Mouse (Mus musculus): ENCODE measurements around the gene Slco2a1. TPM values are rescaled to one million over a fixed set of nuclear protein-coding genes. Genes with fewer than 3 reads are reported as not detected.
A peak's percentile ranks its signal among the peaks of the same experiment; 100 is the strongest.

The Slco2a1 gene
- polyA plus RNA-seq, 1 experiment: 3.6 TPM

DNA sequence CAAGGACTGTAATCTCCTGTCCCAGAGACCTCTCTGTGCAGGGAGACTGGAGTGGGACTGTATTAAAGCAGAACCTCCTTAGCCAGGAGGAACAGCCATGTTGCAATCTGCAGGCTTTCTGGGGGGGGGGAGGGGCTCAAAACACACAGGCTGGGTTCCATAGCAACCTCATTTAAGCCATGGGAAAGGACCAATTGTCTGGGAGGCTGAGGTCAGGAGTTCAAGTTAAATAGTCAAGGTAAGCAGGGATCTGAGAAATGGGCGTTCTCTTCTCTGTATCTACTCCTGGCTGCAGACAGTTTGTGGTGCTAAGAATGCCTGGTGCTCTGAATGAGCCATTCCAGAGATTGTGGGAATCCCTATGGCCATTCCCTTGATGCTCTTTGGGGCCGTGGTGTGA, 41.5 kb downstream of the Slco2a1 start:
- Histone ChIP-seq H3K27ac (ENCODE audit: insufficient read depth, low read length) (no peak overlapping the region), H3K27me3 (ENCODE audit: control insufficient read depth, insufficient read depth, low read length) (no peaks in the 10 kb centered on the region), H3K4me1 (ENCODE audit: control insufficient read depth, insufficient read depth, low read length) (peaks cover 10% of the 10 kb centered on the region; the same call in 1 of the 2 replicates), H3K4me3 (replicated peaks; ENCODE audit: insufficient read depth, low read depth, low read length) (no peak overlapping the region)
- no peak for DNase-seq
- no peak for TF ChIP-seq POLR2A (IDR thresholded peaks at IDR 0.05; ENCODE audit: borderline replicate concordance, insufficient read depth, low read length)
- no peak for TF ChIP-seq CTCF (IDR thresholded peaks at IDR 0.05; ENCODE audit: borderline replicate concordance, insufficient read depth, low read depth, low read length)
- 77% methylated on average over 2 of the region's 2 CpGs for WGBS

- TF ChIP-seq POLR2A (IDR thresholded peaks at IDR 0.05; ENCODE audit: borderline replicate concordance, insufficient read depth, low read length) (no peak), CTCF (IDR thresholded peaks at IDR 0.05; ENCODE audit: borderline replicate concordance, insufficient read depth, low read depth, low read length) (no peak)
- Histone ChIP-seq H3K4me3 (replicated peaks; ENCODE audit: insufficient read depth, low read depth, low read length) (no peak overlapping the region), H3K27me3 (ENCODE audit: control insufficient read depth, insufficient read depth, low read length) (no peaks in the 10 kb centered on the region), H3K27ac (ENCODE audit: insufficient read depth, low read length) (no peak overlapping the region), H3K4me1 (ENCODE audit: control insufficient read depth, insufficient read depth, low read length) (peaks cover 10% of the 10 kb centered on the region; the same call in 1 of the 2 replicates)
- DNase-seq: no peak
- WGBS: 52% methylated on average over 5 of the region's 5 CpGs
Observed at GRCm38 (mm10) chr9:103031211-103031610, 42.7 kb downstream of the Slco2a1 start.

DNA sequence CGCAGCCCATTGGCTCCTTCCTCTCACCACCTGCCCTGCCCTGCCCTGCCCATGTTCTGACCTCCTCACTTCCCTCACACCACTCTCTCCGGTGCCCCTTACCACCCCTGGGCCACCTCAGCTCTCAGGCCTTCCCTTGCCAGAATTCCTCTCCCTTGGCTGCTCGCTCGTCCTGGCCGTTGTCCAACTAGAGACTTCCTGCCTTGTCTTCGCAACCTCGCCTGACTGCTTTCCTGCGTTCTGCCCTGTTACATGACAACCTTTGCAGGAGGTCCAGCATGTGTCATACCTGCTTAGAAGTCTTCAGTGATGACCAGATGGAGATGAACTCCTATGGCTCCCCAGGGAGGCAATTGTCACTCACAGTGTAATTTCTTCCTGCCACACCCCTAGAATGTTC, 43.7 kb downstream of the Slco2a1 start:
- 18% methylated on average over 8 of the region's 8 CpGs for WGBS

DNA sequence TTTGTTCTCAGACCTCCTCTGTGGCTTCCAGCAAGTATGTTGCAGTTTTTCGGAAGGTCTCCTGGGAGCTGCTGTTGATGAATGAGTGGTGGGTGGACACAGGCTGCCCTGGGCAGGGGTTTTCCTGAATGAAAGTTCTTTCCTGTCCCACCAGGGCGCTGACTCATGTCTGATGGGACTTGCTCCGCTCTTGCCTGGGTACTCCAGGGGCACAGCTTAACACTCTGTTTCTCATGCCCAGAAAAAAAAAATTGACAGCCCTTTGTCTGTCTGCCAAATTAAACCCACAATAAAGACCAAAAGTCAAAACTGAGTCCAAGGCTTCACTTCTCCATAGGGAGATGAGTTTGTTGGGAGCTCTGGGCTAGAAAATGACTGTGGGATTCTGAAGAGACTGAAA, 44.9 kb downstream of the Slco2a1 start:
- peaks cover 10% of the 10 kb centered on the region; the same call in 1 of the 2 replicates for H3K4me1 ChIP-seq (ENCODE audit: control insufficient read depth, insufficient read depth, low read length)
- H3K4me3 ChIP-seq (replicated peaks; ENCODE audit: insufficient read depth, low read depth, low read length): no peak overlapping the region
- no peaks in the 10 kb centered on the region for H3K27me3 ChIP-seq (ENCODE audit: control insufficient read depth, insufficient read depth, low read length)
- TF ChIP-seq CTCF (IDR thresholded peaks at IDR 0.05; ENCODE audit: borderline replicate concordance, insufficient read depth, low read depth, low read length) (no peak), POLR2A (IDR thresholded peaks at IDR 0.05; ENCODE audit: borderline replicate concordance, insufficient read depth, low read length) (no peak)
- DNase-seq: no peak
- 73% methylated on average over 3 of the region's 3 CpGs for WGBS
- no peak overlapping the region for H3K27ac ChIP-seq (ENCODE audit: insufficient read depth, low read length)

More for the DNA sequence above, 43.7 kb downstream of the Slco2a1 start:
- Histone ChIP-seq H3K4me3 (replicated peaks; ENCODE audit: insufficient read depth, low read depth, low read length) (no peak overlapping the region), H3K4me1 (ENCODE audit: control insufficient read depth, insufficient read depth, low read length) (peaks cover 10% of the 10 kb centered on the region; the same call in 1 of the 2 replicates), H3K27me3 (ENCODE audit: control insufficient read depth, insufficient read depth, low read length) (no peaks in the 10 kb centered on the region), H3K27ac (ENCODE audit: insufficient read depth, low read length) (no peak overlapping the region)
- peak in 1 of 2 experiments; percentile 4 for DNase-seq
- TF ChIP-seq POLR2A (IDR thresholded peaks at IDR 0.05; ENCODE audit: borderline replicate concordance, insufficient read depth, low read length) (no peak), CTCF (IDR thresholded peaks at IDR 0.05; ENCODE audit: borderline replicate concordance, insufficient read depth, low read depth, low read length) (no peak)

GRCm38 (mm10) chr9:103036971-103037391, 48.5 kb downstream of the Slco2a1 start:
- Histone ChIP-seq H3K4me1 (ENCODE audit: control insufficient read depth, insufficient read depth, low read length) (peaks cover 10% of the 10 kb centered on the region; the same call in 1 of the 2 replicates), H3K27me3 (ENCODE audit: control insufficient read depth, insufficient read depth, low read length) (no peaks in the 10 kb centered on the region), H3K27ac (ENCODE audit: insufficient read depth, low read length) (no peak overlapping the region), H3K4me3 (replicated peaks; ENCODE audit: insufficient read depth, low read depth, low read length) (no peak overlapping the region)
- 70% methylated on average over 8 of the region's 8 CpGs for WGBS
- no peak for DNase-seq
- TF ChIP-seq POLR2A (IDR thresholded peaks at IDR 0.05; ENCODE audit: borderline replicate concordance, insufficient read depth, low read length) (no peak), CTCF (IDR thresholded peaks at IDR 0.05; ENCODE audit: borderline replicate concordance, insufficient read depth, low read depth, low read length) (no peak)

DNA sequence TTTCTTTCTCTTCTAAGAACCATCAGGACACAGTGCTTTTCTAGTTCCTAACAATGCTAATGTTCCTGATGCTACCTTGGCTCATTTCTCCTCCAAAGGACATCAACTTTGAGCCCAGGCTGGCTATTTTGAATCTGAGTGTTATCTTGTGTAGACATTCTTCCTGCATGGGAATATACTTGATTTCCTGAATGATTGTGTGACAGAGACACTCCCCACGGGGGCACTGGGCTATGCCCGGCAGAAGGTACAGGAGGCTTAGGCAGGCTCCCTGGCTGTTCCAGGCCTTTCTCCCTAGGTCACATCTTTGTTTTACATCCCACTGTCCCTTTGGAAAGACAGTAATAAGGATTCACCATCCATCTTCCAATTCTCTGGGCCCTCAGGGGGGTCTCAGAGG, 49.8 kb downstream of the Slco2a1 start:
- 82% methylated on average over 2 of the region's 2 CpGs for WGBS
- Histone ChIP-seq H3K4me1 (ENCODE audit: control insufficient read depth, insufficient read depth, low read length) (no peaks in the 10 kb centered on the region), H3K27me3 (ENCODE audit: control insufficient read depth, insufficient read depth, low read length) (no peaks in the 10 kb centered on the region), H3K27ac (ENCODE audit: insufficient read depth, low read length) (no peak overlapping the region), H3K4me3 (replicated peaks; ENCODE audit: insufficient read depth, low read depth, low read length) (no peak overlapping the region)
- no peak for DNase-seq
- TF ChIP-seq POLR2A (IDR thresholded peaks at IDR 0.05; ENCODE audit: borderline replicate concordance, insufficient read depth, low read length): no peak
- TF ChIP-seq CTCF (IDR thresholded peaks at IDR 0.05; ENCODE audit: borderline replicate concordance, insufficient read depth, low read depth, low read length): no peak

- Histone ChIP-seq H3K4me1 (ENCODE audit: control insufficient read depth, insufficient read depth, low read length) (no peaks in the 10 kb centered on the region), H3K27me3 (ENCODE audit: control insufficient read depth, insufficient read depth, low read length) (no peaks in the 10 kb centered on the region), H3K27ac (ENCODE audit: insufficient read depth, low read length) (no peak overlapping the region), H3K4me3 (replicated peaks; ENCODE audit: insufficient read depth, low read depth, low read length) (no peak overlapping the region)
- WGBS: 88% methylated on average over 7 of the region's 7 CpGs
- no peak for DNase-seq
- TF ChIP-seq POLR2A (IDR thresholded peaks at IDR 0.05; ENCODE audit: borderline replicate concordance, insufficient read depth, low read length) (no peak), CTCF (IDR thresholded peaks at IDR 0.05; ENCODE audit: borderline replicate concordance, insufficient read depth, low read depth, low read length) (no peak)
Observed at GRCm38 (mm10) chr9:103038705-103039104, 50.2 kb downstream of the Slco2a1 start.

GRCm38 (mm10) chr9:103040581-103040980, 52.1 kb downstream of the Slco2a1 start:
- Histone ChIP-seq H3K4me3 (replicated peaks; ENCODE audit: insufficient read depth, low read depth, low read length) (no peak overlapping the region), H3K27ac (ENCODE audit: insufficient read depth, low read length) (no peak overlapping the region), H3K27me3 (ENCODE audit: control insufficient read depth, insufficient read depth, low read length) (no peaks in the 10 kb centered on the region), H3K4me1 (ENCODE audit: control insufficient read depth, insufficient read depth, low read length) (no peaks in the 10 kb centered on the region)
- TF ChIP-seq POLR2A (IDR thresholded peaks at IDR 0.05; ENCODE audit: borderline replicate concordance, insufficient read depth, low read length) (no peak), CTCF (IDR thresholded peaks at IDR 0.05; ENCODE audit: borderline replicate concordance, insufficient read depth, low read depth, low read length) (no peak)
- DNase-seq: no peak
- WGBS: 80% methylated on average over 2 of the region's 2 CpGs

Data from cerebellum, adult 2 months (tissue).